Mouse (Mus musculus) thymus, adult 2 months (tissue): ENCODE measurements around the gene Dhx16. TPM values are rescaled to one million over a fixed set of nuclear protein-coding genes. Genes with fewer than 3 reads are reported as not detected.

Experiments
- DNase-seq: peaks from one replicate; pipeline ENCODE4 v3.0.0; 2021
- H3K27ac ChIP-seq: fragments of 200-500 bp; 2 replicates; pipeline ENCODE4 v1.5.1; 2012; ENCODE audit warnings: low read length, control low read depth; ENCODE audit not compliant: control insufficient read depth, insufficient read depth
- H3K27me3 ChIP-seq: fragments of 200-500 bp; 2 replicates; pipeline ENCODE4 v1.6.1; 2012; ENCODE audit warnings: mild to moderate bottlenecking, low read length, moderate library complexity, mixed read lengths; ENCODE audit not compliant: control insufficient read depth, insufficient read depth
- H3K36me3 ChIP-seq: fragments of 200-500 bp; 2 replicates; pipeline ENCODE4 v1.6.1; 2012; ENCODE audit warnings: mild to moderate bottlenecking, low read length, moderate library complexity; ENCODE audit not compliant: control insufficient read depth, insufficient read depth
- H3K4me1 ChIP-seq: fragments of 200-500 bp; replicated peaks from 2 replicates; pipeline ENCODE4 v1.6.1; 2012; ENCODE audit warnings: low read length; ENCODE audit not compliant: control insufficient read depth, insufficient read depth
- H3K4me3 ChIP-seq: fragments of 200-500 bp; 2 replicates; pipeline ENCODE4 v1.5.1; 2012; ENCODE audit warnings: mild to moderate bottlenecking, low read length, control low read depth, moderate library complexity; ENCODE audit not compliant: control insufficient read depth, insufficient read depth
- CTCF ChIP-seq: fragments of 200-500 bp; IDR thresholded peaks from 2 replicates; pipeline ENCODE4 v1.5.1; 2012; ENCODE audit warnings: mild to moderate bottlenecking, control low read depth, low read length, moderate library complexity, borderline replicate concordance; ENCODE audit not compliant: control insufficient read depth, poor library complexity, insufficient read depth; ENCODE audit errors: extremely low read depth
- POLR2A ChIP-seq: fragments of 200-500 bp; IDR thresholded peaks from 2 replicates; pipeline ENCODE4 v1.6.1; 2012; ENCODE audit warnings: mild to moderate bottlenecking, low read length, control low read depth, moderate library complexity; ENCODE audit not compliant: control insufficient read depth, poor library complexity, insufficient read depth; ENCODE audit errors: extremely low read depth
- WGBS: fragments of 180-500 bp; shearing (Covaris S2); methylation state at CpG from one replicate; pipeline ENCODE4 v1.1.7; 2018; 5-methylcytosine and 5-hydroxymethylcytosine counted together
- polyA plus RNA-seq: library from polyadenylated mRNA; depleted of rRNA; stranded (reverse); fragments of >200 nt; gene quantifications from 2 replicates; pipeline ENCODE4 v1.2.3, GENCODE M21; 2012

Gene Dhx16
- polyA plus RNA-seq, 1 experiment, result 174 TPM

DNA sequence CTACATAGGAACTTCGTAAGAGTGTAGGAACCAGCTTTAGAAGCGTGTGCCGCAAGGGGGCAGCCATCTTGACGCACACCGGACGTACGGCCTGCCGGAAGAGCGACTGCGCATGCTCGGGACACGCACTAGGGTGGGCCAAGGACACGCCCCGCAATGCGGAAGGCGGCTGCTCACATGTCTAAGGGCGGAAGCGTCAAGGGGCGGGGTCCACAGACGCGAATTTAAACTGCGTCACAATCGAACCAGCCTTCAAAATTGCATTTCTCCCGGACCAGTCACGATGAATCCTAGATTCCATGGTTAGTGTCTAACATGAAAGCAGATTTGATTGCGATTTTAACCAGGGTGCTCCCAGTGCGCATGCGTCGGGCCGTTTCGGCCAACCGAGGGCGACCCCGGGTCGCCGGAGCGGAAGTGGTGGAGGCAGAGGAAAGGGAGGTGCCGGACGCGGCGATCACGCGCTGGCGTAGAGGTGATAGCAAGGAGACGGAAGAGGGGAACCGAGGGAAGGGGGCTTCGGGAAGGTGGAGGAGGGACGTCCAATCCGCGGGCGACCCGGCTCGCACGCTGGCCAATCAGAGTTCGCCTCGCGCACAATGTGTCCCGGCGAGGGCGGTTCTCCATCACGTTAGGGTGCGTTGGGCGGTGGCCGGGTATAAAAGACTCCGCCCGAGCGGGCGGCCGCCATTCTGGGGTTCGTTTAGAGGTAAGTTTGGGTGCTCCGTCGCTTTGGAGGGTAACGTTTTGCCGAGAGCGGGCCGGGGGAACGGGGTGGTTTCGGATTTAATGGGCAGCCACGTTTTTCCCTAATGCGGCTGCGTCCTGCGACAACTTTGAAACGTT is 36.9 kb downstream of the Dhx16 start, which contains the start of the genes Mrps18b and Ppp1r10:
Gene Mrps18b (minus strand): TSS at position 93 of the 846 bp plus-strand sequence.
Gene Ppp1r10 (plus strand): TSS at position 138 of the 846 bp plus-strand sequence.
- WGBS, result under 1% methylated on average over 83 of the region's 83 CpGs
- H3K27me3 ChIP-seq, result no peaks in the 10 kb centered on the region
- DNase-seq, result peak; percentile 99
- peak within 1 kb of the TSS; percentile 65 for H3K4me3 ChIP-seq
- peak within 1 kb of the TSS; percentile 98 for H3K27ac ChIP-seq
- H3K4me1 ChIP-seq, result peaks cover 9% of the 10 kb centered on the region
- TF ChIP-seq CTCF (peak; percentile 71; the same call in 1 of the 2 replicates), POLR2A (peak; percentile 99)
- peaks cover 10% of the 10 kb centered on the region for H3K36me3 ChIP-seq

DNA sequence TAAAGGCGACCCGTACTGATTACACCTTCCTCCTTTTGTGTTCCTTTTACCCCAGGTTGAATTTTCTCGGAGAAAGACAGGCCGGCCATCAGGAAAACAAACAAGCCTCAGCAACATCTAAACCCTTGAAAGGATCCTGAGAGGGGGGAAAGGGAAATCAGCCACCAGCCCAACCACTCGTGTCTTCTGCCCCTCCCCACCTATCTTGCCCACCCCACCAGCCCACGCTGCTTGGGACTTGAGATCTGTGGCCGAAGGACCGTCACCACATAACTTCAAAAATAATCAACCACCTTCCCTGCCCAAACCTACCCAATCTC is 37.5 kb downstream of the Dhx16 start:
- H3K4me1 ChIP-seq, result peaks cover 9% of the 10 kb centered on the region
- under 1% methylated on average over 8 of the region's 8 CpGs for WGBS
- no peak for DNase-seq
- H3K4me3 ChIP-seq, result peak overlapping the region; percentile 65
- H3K36me3 ChIP-seq, result peaks cover 10% of the 10 kb centered on the region
- peak overlapping the region; percentile 98 for H3K27ac ChIP-seq
- no peak for TF ChIP-seq CTCF
- TF ChIP-seq POLR2A, result no peak
- H3K27me3 ChIP-seq, result no peaks in the 10 kb centered on the region

DNA sequence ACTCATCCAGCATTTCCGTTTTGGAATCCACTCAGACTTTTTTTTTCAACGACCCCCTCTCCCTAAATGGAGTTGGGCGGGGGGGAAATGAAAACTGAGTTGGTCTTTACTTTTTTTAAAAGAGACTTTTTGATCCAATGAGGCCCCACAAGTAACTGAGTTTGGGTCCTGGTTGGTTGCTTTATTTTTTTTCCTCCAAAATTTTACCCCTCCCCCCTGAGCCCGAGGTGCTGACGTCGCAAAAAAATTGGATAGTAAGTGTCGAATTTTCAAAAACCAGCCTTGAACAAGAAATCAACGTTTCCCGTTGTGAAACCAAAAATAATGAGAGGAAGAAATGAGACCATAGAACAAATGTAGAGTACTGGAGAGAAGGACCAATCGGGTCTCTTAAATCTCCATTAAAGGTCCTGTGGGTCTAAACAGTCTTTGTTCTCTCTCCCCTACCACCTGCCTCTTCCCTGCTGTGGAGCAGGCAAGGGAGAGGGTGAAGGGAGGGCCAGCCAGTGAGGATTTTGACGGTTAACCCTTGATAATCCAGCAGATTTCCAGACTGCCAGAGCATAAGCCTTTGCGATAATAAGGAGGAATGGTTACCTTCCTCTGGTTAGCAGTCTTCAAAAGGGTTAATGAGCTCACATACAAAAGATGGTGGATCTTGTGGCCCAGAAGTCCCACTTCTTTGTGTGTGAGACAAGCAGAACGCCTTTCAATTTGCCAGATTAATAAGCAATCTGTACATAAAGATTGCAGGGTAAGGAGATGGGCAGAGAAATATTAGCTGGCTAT is 38.0 kb downstream of the Dhx16 start:
- Histone ChIP-seq H3K36me3 (peaks cover 10% of the 10 kb centered on the region), H3K4me3 (peak overlapping the region; percentile 65), H3K27ac (peak overlapping the region; percentile 98), H3K27me3 (no peaks in the 10 kb centered on the region), H3K4me1 (peaks cover 9% of the 10 kb centered on the region)
- peak; percentile 40 for DNase-seq
- WGBS, result under 1% methylated on average over 13 of the region's 13 CpGs
- TF ChIP-seq CTCF, result no peak
- no peak for TF ChIP-seq POLR2A

DNA sequence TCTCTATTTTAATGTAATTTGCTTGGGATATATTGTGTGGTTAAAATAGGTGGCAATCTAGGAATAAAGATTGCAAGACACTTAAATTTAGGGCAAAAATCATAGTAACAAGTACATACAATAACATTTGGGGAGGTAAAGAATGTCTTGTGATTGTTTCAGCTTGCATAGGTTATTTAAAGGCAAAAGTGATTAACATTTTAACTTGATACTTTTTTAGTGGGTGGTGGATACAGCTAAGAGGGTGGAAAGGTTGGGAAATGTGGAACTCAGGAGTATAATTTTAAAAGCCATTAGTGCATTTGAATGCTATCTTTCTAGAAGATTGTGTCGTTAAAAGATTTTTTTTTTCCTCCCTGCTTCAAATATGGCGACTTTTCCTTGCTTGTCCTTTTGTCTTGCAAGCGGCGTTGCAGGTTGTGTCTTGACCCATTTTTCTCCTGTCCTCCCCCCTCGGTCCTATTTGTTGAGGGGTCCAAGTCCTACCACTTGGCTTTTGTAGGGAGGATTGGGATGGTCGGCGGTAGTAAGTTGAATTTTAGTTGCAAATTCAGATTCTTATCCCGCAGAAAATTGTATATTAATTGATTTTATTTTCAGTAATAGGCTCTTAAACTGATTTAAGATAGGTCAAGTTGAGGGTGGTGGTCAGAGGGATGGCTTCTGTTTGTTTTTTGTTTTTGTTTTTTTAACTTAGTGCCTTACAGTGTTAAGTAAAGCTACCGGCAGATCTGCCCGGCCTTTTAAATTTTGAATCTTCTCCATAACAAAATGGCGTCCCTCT is 38.8 kb downstream of the Dhx16 start:
- peaks cover 9% of the 10 kb centered on the region for H3K4me1 ChIP-seq
- H3K4me3 ChIP-seq, result peak overlapping the region; percentile 58
- DNase-seq, result peak; percentile 41
- TF ChIP-seq POLR2A, result no peak
- TF ChIP-seq CTCF, result no peak
- no peaks in the 10 kb centered on the region for H3K27me3 ChIP-seq
- H3K36me3 ChIP-seq, result peaks cover 15% of the 10 kb centered on the region
- 0% methylated on average over 11 of the region's 11 CpGs for WGBS
- H3K27ac ChIP-seq, result peak overlapping the region; percentile 97

DNA sequence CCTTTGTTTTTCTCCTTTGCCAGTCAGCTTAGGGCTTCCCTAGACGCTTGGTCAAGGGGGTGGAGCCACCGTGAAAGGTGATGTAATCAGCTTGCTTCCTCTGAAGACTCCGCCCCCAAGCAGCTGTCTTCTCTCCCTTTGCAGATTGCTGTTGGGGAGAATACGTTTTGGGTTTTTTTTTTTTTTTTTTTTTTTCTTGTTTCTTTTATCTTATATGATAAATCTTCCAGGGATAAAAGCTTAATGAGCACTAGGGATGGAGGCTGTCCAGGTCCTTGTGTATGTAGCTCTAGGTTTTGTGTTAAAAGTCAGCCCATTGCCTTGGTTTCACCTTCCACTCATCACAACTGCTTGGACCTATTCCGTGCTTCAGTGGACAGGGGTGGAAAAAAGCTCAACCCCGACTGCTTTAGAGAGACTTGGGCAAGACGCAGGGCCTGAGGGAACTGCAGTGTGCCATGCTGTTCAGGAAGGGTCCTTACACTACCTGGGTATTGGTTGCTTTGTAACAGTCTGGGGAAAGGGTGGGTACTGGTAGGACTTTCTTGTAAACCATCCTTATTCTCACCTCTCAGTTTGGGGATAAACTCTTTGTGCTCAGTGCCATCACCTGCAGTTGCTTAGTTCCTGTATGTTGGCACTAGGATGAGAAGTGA is 39.6 kb downstream of the Dhx16 start:
- Histone ChIP-seq H3K27ac (peak overlapping the region; percentile 75), H3K27me3 (no peaks in the 10 kb centered on the region), H3K4me3 (peak overlapping the region; percentile 39), H3K36me3 (peaks cover 22% of the 10 kb centered on the region), H3K4me1 (peaks cover 9% of the 10 kb centered on the region)
- DNase-seq, result peak; percentile 97
- WGBS, result 8% methylated on average over 7 of the region's 7 CpGs
- TF ChIP-seq POLR2A, result 0 out of 2 replicates have a peak, but pooled peaks have one; percentile 36
- TF ChIP-seq CTCF, result no peak
